Mouse (Mus musculus) bone marrow, adult 2 months (tissue): ENCODE measurements at regions not wholly inside any gene's neighbourhood (a gene's known extent, or its start where the extent isn't known, plus 50 kb on each side); places are given as distances from the start of the nearest gene placed in this dataset.

Experiments
- CTCF ChIP-seq: fragments of 200-500 bp; IDR thresholded peaks from 2 replicates; pipeline ENCODE4 v1.5.1; 2011; ENCODE audit warnings: low read length, control low read depth; ENCODE audit not compliant: control insufficient read depth, insufficient read depth
- POLR2A ChIP-seq: fragments of 200-500 bp; IDR thresholded peaks from 2 replicates; pipeline ENCODE4 v1.6.1; 2011; ENCODE audit warnings: low read depth, mild to moderate bottlenecking, control low read depth, low read length, borderline replicate concordance; ENCODE audit not compliant: control insufficient read depth

DNA sequence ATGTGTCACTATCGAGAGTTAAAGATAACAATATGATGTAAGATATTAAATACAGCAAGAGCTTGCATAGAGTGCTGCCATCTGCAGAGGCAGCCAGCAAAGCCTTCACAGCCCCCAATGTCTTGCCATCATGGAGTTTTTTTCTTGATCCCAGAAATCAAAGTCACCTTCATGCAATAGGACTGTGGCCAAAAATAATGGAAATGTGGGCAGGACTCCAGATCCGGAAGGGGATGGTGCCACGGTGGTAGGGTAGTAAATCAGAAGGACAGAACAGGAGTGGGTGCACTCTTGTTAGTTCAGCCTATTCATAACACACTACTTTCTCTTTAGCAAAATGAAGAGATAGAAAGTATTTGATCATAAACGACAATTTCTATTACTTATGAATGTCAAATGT lies 145.3 kb downstream of the Cavin4 start:
- TF ChIP-seq POLR2A (no peak), CTCF (no peak)
